Comparison of ENCODE assay signal across 11 mouse cellular contexts in the genomic region with DNA sequence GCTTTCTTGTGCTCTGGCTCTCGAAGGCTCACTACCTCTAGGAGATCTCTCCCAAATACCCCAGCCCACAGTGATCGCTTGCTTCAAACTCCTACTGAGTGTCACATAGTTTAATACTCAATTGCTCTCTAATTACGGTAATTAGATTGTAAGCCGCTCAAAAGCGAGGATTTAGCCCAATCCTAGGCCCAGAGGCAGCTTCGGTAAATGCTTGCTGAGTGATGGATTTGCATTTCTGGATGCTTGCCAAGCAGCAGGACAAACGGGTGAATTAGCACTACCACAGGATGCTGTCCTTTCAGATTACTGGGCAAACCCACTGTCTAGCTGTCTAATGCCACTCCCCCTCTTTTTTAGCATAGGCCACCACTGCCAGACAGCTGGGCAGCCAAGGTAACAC. TPM values are rescaled to one million over a fixed set of nuclear protein-coding genes. Genes with fewer than 3 reads are reported as not detected.
DNase-seq lines count a peak whose midpoint lies in the region; ATAC-seq and TF ChIP-seq lines count a peak whose summit lies in the region.
"Had no signal": no experiment of that assay in that cellular context is flagged by ENCODE, and none has a peak within 500 bp of the region (broad histone marks: within the 10 kb centered on the region; RNA-seq: fewer than 3 reads in every experiment).

No protein-coding gene starts in this region.

- intact Hi-C loops in gastrocnemius, adult 2 months (cut with DNase I) = no loop called here

- peak; percentile 17; the same call in 1 of the 2 replicates for ATAC-seq in stomach, embryonic 16.5 days (ENCODE audit: insufficient read depth, low FRiP score)
- ATAC-seq in stomach, postnatal 0 days (ENCODE audit: low FRiP score, low TSS enrichment) = no peak

- no peak overlapping the region for H3K4me3 ChIP-seq in gastrocnemius, adult 2 months
- H3K4me3 ChIP-seq in stomach, embryonic 16.5 days (replicated peaks; ENCODE audit: low read length) = no peak overlapping the region
- H3K4me3 ChIP-seq in stomach, postnatal 0 days (ENCODE audit: low read depth, low read length) = no peak overlapping the region
- no peak overlapping the region for H3K4me3 ChIP-seq in thymus, adult 2 months (ENCODE audit: control insufficient read depth, insufficient read depth, low read length)
- H3K4me3 ChIP-seq: limb, embryonic 12.5 days had no signal

- TF ChIP-seq POLR2A in thymus, adult 2 months (IDR thresholded peaks at IDR 0.05; ENCODE audit: control insufficient read depth, extremely low read depth, insufficient read depth, low read length, poor library complexity) = no peak

- no peak overlapping the region for H3K4me2 ChIP-seq in stomach, embryonic 16.5 days (ENCODE audit: low read depth, low read length)
- H3K4me2 ChIP-seq in stomach, postnatal 0 days (replicated peaks; ENCODE audit: low read depth) = no peak overlapping the region
- H3K4me2 ChIP-seq: limb, embryonic 12.5 days had no signal

- WGBS in stomach, embryonic 16.5 days = 55% methylated on average over 7 of the region's 7 CpGs
- WGBS in stomach, postnatal 0 days = 57% methylated on average over 7 of the region's 7 CpGs
- WGBS in thymus, adult 2 months = 84% methylated on average over 7 of the region's 7 CpGs

- no peak for DNase-seq in gastrocnemius, adult 2 months
- DNase-seq in gastrocnemius, postnatal 10 days = no peak
- no peak for DNase-seq in stomach, postnatal 0 days (ENCODE audit: low spot score)
- peak; percentile 13 for DNase-seq in mesoderm, embryonic 11.5 days (ENCODE audit: low read depth, low spot score)
- peak; percentile 53 for DNase-seq in retina, postnatal 7 days (ENCODE audit: low read depth, low spot score)
- DNase-seq in thymus, adult 2 months = no peak
- no peak for DNase-seq in lung, postnatal 14 days
- DNase-seq: lung, postnatal 36 days; right cerebral cortex, postnatal 14 days had no signal

- 0 out of 2 replicates have a peak overlapping the region, but pooled peaks have one; percentile 9 for H3K27ac ChIP-seq in gastrocnemius, adult 2 months
- H3K27ac ChIP-seq in stomach, embryonic 16.5 days (ENCODE audit: low read length) = no peak overlapping the region
- no peak overlapping the region for H3K27ac ChIP-seq in stomach, postnatal 0 days (replicated peaks)
- no peak overlapping the region for H3K27ac ChIP-seq in thymus, adult 2 months (ENCODE audit: control insufficient read depth, insufficient read depth, low read length)
- H3K27ac ChIP-seq: limb, embryonic 12.5 days had no signal

- H3K27me3 ChIP-seq in stomach, embryonic 16.5 days (ENCODE audit: control insufficient read depth, insufficient read depth, low read length) = no peaks in the 10 kb centered on the region
- H3K27me3 ChIP-seq in stomach, postnatal 0 days (ENCODE audit: control insufficient read depth, insufficient read depth, low read length) = no peaks in the 10 kb centered on the region
- H3K27me3 ChIP-seq in thymus, adult 2 months (ENCODE audit: control insufficient read depth, insufficient read depth, low read length) = no peaks in the 10 kb centered on the region

- H3K4me1 ChIP-seq in stomach, embryonic 16.5 days (ENCODE audit: control insufficient read depth, insufficient read depth, low read length) = 0 out of 2 replicates have a peak, but pooled peaks cover 3% of the 10 kb centered on the region
- no peaks in the 10 kb centered on the region; the same call in 1 of the 2 replicates for H3K4me1 ChIP-seq in stomach, postnatal 0 days (replicated peaks; ENCODE audit: control insufficient read depth, insufficient read depth)
- H3K4me1 ChIP-seq in thymus, adult 2 months (replicated peaks; ENCODE audit: control insufficient read depth, insufficient read depth, low read length) = no peaks in the 10 kb centered on the region

- no peak for TF ChIP-seq EP300 in stomach, postnatal 0 days (optimal IDR thresholded peaks at IDR 0.05)

- no peak overlapping the region for H3K9ac ChIP-seq in stomach, embryonic 16.5 days (ENCODE audit: low read length)
- no peak overlapping the region for H3K9ac ChIP-seq in stomach, postnatal 0 days (ENCODE audit: low read length)
- H3K9ac ChIP-seq: limb, embryonic 12.5 days had no signal

- H3K9me3 ChIP-seq in stomach, embryonic 16.5 days (replicated peaks; ENCODE audit: control insufficient read depth, low read length) = no peaks in the 10 kb centered on the region
- no peaks in the 10 kb centered on the region for H3K9me3 ChIP-seq in stomach, postnatal 0 days (ENCODE audit: control insufficient read depth, low read length)
- H3K9me3 ChIP-seq: limb, embryonic 12.5 days had no signal

- no peaks in the 10 kb centered on the region for H3K36me3 ChIP-seq in stomach, embryonic 16.5 days (ENCODE audit: control insufficient read depth, insufficient read depth, low read length)
- H3K36me3 ChIP-seq in stomach, postnatal 0 days (ENCODE audit: control insufficient read depth, insufficient read depth, low read length) = no peaks in the 10 kb centered on the region
- no peaks in the 10 kb centered on the region for H3K36me3 ChIP-seq in thymus, adult 2 months (ENCODE audit: control insufficient read depth, insufficient read depth, low read length)
- H3K36me3 ChIP-seq: limb, embryonic 12.5 days had no signal

- no peak for TF ChIP-seq CTCF in gastrocnemius, adult 2 months (IDR thresholded peaks at IDR 0.05)
- TF ChIP-seq CTCF in stomach, postnatal 0 days (IDR thresholded peaks at IDR 0.05; ENCODE audit: low read depth) = no peak
- no peak for TF ChIP-seq CTCF in thymus, adult 2 months (IDR thresholded peaks at IDR 0.05; ENCODE audit: borderline replicate concordance, control insufficient read depth, extremely low read depth, insufficient read depth, low read length, poor library complexity)

RNA-seq across cellular contexts. Expression of gene Pex3, which starts 16.9 kb away (rescaled TPM):
- total RNA-seq in gastrocnemius, adult 2 months (2021) = 10 to 100 TPM in 1 of 2 experiments, 1 to 10 TPM in 1; 8.7 to 10.2 TPM
- total RNA-seq in gastrocnemius, postnatal 10 days (2021) = 10 to 100 TPM; 13.3 to 16.1 TPM
- polyA plus RNA-seq in stomach, embryonic 16.5 days (2015; fragmentation: Nextera tagmentation; extraction: Ambion mirVana) = 24.0 and 26.7 TPM in 2 replicates
- 20.8 and 22.2 TPM in 2 replicates for polyA plus RNA-seq in stomach, postnatal 0 days (2015; fragmentation: Nextera tagmentation; extraction: Ambion mirVana)
- 7.3 and 9.1 TPM in 2 replicates for polyA plus RNA-seq in thymus, adult 2 months (2012; rRNA removed)

RNA-seq across cellular contexts. Expression of gene Adat2, which starts 17.1 kb away (rescaled TPM):
- 1 to 10 TPM; 2.9 to 3.3 TPM for total RNA-seq in gastrocnemius, adult 2 months (2021)
- 1 to 10 TPM; 3.5 to 3.7 TPM for total RNA-seq in gastrocnemius, postnatal 10 days (2021)
- polyA plus RNA-seq in stomach, embryonic 16.5 days (2015; fragmentation: Nextera tagmentation; extraction: Ambion mirVana) = 3.8 and 4.0 TPM in 2 replicates
- 3.9 and 4.3 TPM in 2 replicates for polyA plus RNA-seq in stomach, postnatal 0 days (2015; fragmentation: Nextera tagmentation; extraction: Ambion mirVana)
- 6.1 and 7.8 TPM in 2 replicates for polyA plus RNA-seq in thymus, adult 2 months (2012; rRNA removed)

Comparison
In these comparisons a context has a peak if more than half of its experiments do, and no peak if none do; other contexts are left out.
1. DNase-seq: peak in mesoderm, embryonic 11.5 days (single experiment) and retina, postnatal 7 days (single experiment); none in gastrocnemius, adult 2 months (single experiment), gastrocnemius, postnatal 10 days (single experiment), stomach, postnatal 0 days (single experiment), thymus, adult 2 months (single experiment) and lung, postnatal 14 days (single experiment).